Mouse (Mus musculus) hindbrain, embryonic 15.5 days (tissue): ENCODE results near the gene Gpr18. TPM values are rescaled to one million over a fixed set of nuclear protein-coding genes. Genes with fewer than 3 reads are reported as not detected.

Experiments
- ATAC-seq: fragments of 200-750 bp; cut with Nextera tagmentation; 2 replicates; pipeline ENCODE4 v1.8.0; 2017; ENCODE audit warnings: low read depth, moderate number of reproducible peaks, moderate TSS enrichment; ENCODE audit not compliant: low FRiP score
- H3K27ac ChIP-seq: fragments of 300-500 bp; sonication (generic); replicated peaks from 2 replicates; pipeline ENCODE4 v1.5.1; 2015; ENCODE audit warnings: mild to moderate bottlenecking, inconsistent platforms
- H3K27me3 ChIP-seq: fragments of 300-500 bp; sonication (generic); 2 replicates; pipeline ENCODE4 v1.6.1; 2015; ENCODE audit warnings: control low read depth, inconsistent platforms
- H3K36me3 ChIP-seq: fragments of 300-500 bp; sonication (generic); 2 replicates; pipeline ENCODE4 v1.6.1; 2015; ENCODE audit warnings: control low read depth, inconsistent platforms
- H3K4me1 ChIP-seq: fragments of 300-500 bp; sonication (generic); replicated peaks from 2 replicates; pipeline ENCODE4 v1.6.1; 2015; ENCODE audit warnings: control low read depth, inconsistent platforms
- H3K4me2 ChIP-seq: fragments of 300-500 bp; sonication (generic); 2 replicates; pipeline ENCODE4 v1.6.1; 2015; ENCODE audit warnings: moderate library complexity, mild to moderate bottlenecking, inconsistent platforms
- H3K4me3 ChIP-seq: fragments of 300-500 bp; sonication (generic); 2 replicates; pipeline ENCODE4 v1.5.1; 2015; ENCODE audit warnings: mild to moderate bottlenecking, inconsistent platforms
- H3K9ac ChIP-seq: fragments of 300-500 bp; sonication (generic); 2 replicates; pipeline ENCODE4 v1.6.1; 2015; ENCODE audit warnings: inconsistent platforms
- H3K9me3 ChIP-seq: fragments of 300-500 bp; sonication (generic); 2 replicates; pipeline ENCODE4 v1.6.1; 2016; ENCODE audit warnings: control low read depth, inconsistent platforms
- WGBS: fragments of 180-500 bp; shearing (Covaris S2); methylation state at CpG from one replicate; pipeline ENCODE4 v1.1.7; 2015; 5-methylcytosine and 5-hydroxymethylcytosine counted together
- polyA plus RNA-seq: library from polyadenylated mRNA; unstranded; fragments of >200 nt; fragmentation: Nextera tagmentation; extraction: Ambion mirVana; gene quantifications from 2 replicates; pipeline ENCODE4 v1.2.1, GENCODE M21; 2015

Gene Gpr18
- polyA plus RNA-seq, 1 experiment from 2014 or later: 0.19 TPM

GRCm38 (mm10) chr14:121930731-121931383, 15.3 kb upstream of the Gpr18 start:
- 81% methylated on average over 7 of the region's 7 CpGs for WGBS
- Histone ChIP-seq H3K4me2 (no peak overlapping the region), H3K4me1 (no peaks in the 10 kb centered on the region), H3K9me3 (no peaks in the 10 kb centered on the region), H3K27ac (no peak overlapping the region), H3K9ac (no peak overlapping the region), H3K27me3 (no peaks in the 10 kb centered on the region), H3K4me3 (no peak overlapping the region), H3K36me3 (peaks cover 8% of the 10 kb centered on the region; the same call in 1 of the 2 replicates)
- ATAC-seq: no peak

GRCm38 (mm10) chr14:121929243-121929951, 13.8 kb upstream of the Gpr18 start:
- H3K36me3 ChIP-seq: peaks cover 6% of the 10 kb centered on the region; the same call in 1 of the 2 replicates

GRCm38 (mm10) chr14:121928375-121929137, 13.0 kb upstream of the Gpr18 start:
- Histone ChIP-seq H3K4me1 (no peaks in the 10 kb centered on the region), H3K9ac (no peak overlapping the region), H3K27me3 (no peaks in the 10 kb centered on the region), H3K4me3 (no peak overlapping the region), H3K36me3 (no peaks in the 10 kb centered on the region), H3K27ac (no peak overlapping the region), H3K4me2 (no peak overlapping the region), H3K9me3 (no peaks in the 10 kb centered on the region)
- ATAC-seq: no peak
- WGBS: 68% methylated on average over 8 of the region's 8 CpGs

More at GRCm38 (mm10) chr14:121929243-121929951, 13.8 kb upstream of the Gpr18 start:
- no peaks in the 10 kb centered on the region for H3K9me3 ChIP-seq
- H3K27me3 ChIP-seq: no peaks in the 10 kb centered on the region
- 89% methylated on average over 12 of the region's 12 CpGs for WGBS
- H3K9ac ChIP-seq: no peak overlapping the region
- H3K4me1 ChIP-seq: no peaks in the 10 kb centered on the region
- H3K4me3 ChIP-seq: no peak overlapping the region
- no peak for ATAC-seq
- no peak overlapping the region for H3K27ac ChIP-seq
- H3K4me2 ChIP-seq: no peak overlapping the region

GRCm38 (mm10) chr14:121927451-121927850, 11.9 kb upstream of the Gpr18 start:
- WGBS: 96% methylated on average over 8 of the region's 8 CpGs
- Histone ChIP-seq H3K27ac (no peak overlapping the region), H3K9me3 (no peaks in the 10 kb centered on the region), H3K9ac (no peak overlapping the region), H3K36me3 (no peaks in the 10 kb centered on the region), H3K4me1 (no peaks in the 10 kb centered on the region), H3K4me2 (no peak overlapping the region), H3K27me3 (no peaks in the 10 kb centered on the region), H3K4me3 (no peak overlapping the region)
- no peak for ATAC-seq

GRCm38 (mm10) chr14:121926901-121927300, 11.3 kb upstream of the Gpr18 start:
- Histone ChIP-seq H3K4me2 (no peak overlapping the region), H3K9me3 (no peaks in the 10 kb centered on the region), H3K4me1 (no peaks in the 10 kb centered on the region), H3K9ac (no peak overlapping the region), H3K27ac (no peak overlapping the region), H3K36me3 (no peaks in the 10 kb centered on the region), H3K27me3 (no peaks in the 10 kb centered on the region), H3K4me3 (no peak overlapping the region)
- 85% methylated on average over 6 of the region's 6 CpGs for WGBS
- no peak for ATAC-seq

GRCm38 (mm10) chr14:121924876-121925275, 9.3 kb upstream of the Gpr18 start:
- Histone ChIP-seq H3K4me3 (no peak overlapping the region), H3K4me1 (no peaks in the 10 kb centered on the region), H3K4me2 (no peak overlapping the region), H3K36me3 (no peaks in the 10 kb centered on the region), H3K9me3 (no peaks in the 10 kb centered on the region), H3K9ac (no peak overlapping the region), H3K27me3 (no peaks in the 10 kb centered on the region), H3K27ac (no peak overlapping the region)
- ATAC-seq: no peak
- 85% methylated on average over 6 of the region's 6 CpGs for WGBS

GRCm38 (mm10) chr14:121922731-121923130, 7.2 kb upstream of the Gpr18 start:
- no peak overlapping the region for H3K4me2 ChIP-seq
- H3K9me3 ChIP-seq: no peaks in the 10 kb centered on the region
- H3K36me3 ChIP-seq: no peaks in the 10 kb centered on the region
- H3K4me3 ChIP-seq: no peak overlapping the region
- H3K27me3 ChIP-seq: no peaks in the 10 kb centered on the region
- H3K27ac ChIP-seq: no peak overlapping the region
- 80% methylated on average over 4 of the region's 4 CpGs for WGBS
- no peak for ATAC-seq
- no peak overlapping the region for H3K9ac ChIP-seq
- H3K4me1 ChIP-seq: no peaks in the 10 kb centered on the region

GRCm38 (mm10) chr14:121922016-121922415, 6.4 kb upstream of the Gpr18 start:
- H3K27ac ChIP-seq: no peak overlapping the region
- H3K4me2 ChIP-seq: no peak overlapping the region
- H3K36me3 ChIP-seq: peaks cover under 1% of the 10 kb centered on the region; the same call in 1 of the 2 replicates
- 95% methylated on average over 4 of the region's 4 CpGs for WGBS
- no peaks in the 10 kb centered on the region for H3K4me1 ChIP-seq
- no peak for ATAC-seq
- no peaks in the 10 kb centered on the region for H3K27me3 ChIP-seq
- H3K4me3 ChIP-seq: no peak overlapping the region
- H3K9ac ChIP-seq: no peak overlapping the region
- H3K9me3 ChIP-seq: no peaks in the 10 kb centered on the region

- peak; percentile 43; the same call in 1 of the 2 replicates for ATAC-seq
- Histone ChIP-seq H3K27ac (no peak overlapping the region), H3K9me3 (no peaks in the 10 kb centered on the region), H3K27me3 (no peaks in the 10 kb centered on the region), H3K4me3 (no peak overlapping the region), H3K4me1 (no peaks in the 10 kb centered on the region), H3K4me2 (no peak overlapping the region), H3K9ac (no peak overlapping the region), H3K36me3 (peaks cover 5% of the 10 kb centered on the region; the same call in 1 of the 2 replicates)
- 82% methylated on average over 12 of the region's 12 CpGs for WGBS
These were observed 5.0 kb upstream of the Gpr18 start for GRCm38 (mm10) chr14:121920511-121921124.

- H3K27me3 ChIP-seq: no peaks in the 10 kb centered on the region
- no peak for ATAC-seq
- no peak overlapping the region for H3K27ac ChIP-seq
- 40% methylated on average over 3 of the region's 3 CpGs for WGBS
- H3K4me1 ChIP-seq: no peaks in the 10 kb centered on the region
- H3K36me3 ChIP-seq: peaks cover 5% of the 10 kb centered on the region; the same call in 1 of the 2 replicates
- H3K9ac ChIP-seq: no peak overlapping the region
- no peaks in the 10 kb centered on the region for H3K9me3 ChIP-seq
- no peak overlapping the region for H3K4me2 ChIP-seq
- H3K4me3 ChIP-seq: no peak overlapping the region
These were observed 4.2 kb upstream of the Gpr18 start for GRCm38 (mm10) chr14:121919752-121920151.

- no peaks in the 10 kb centered on the region for H3K27me3 ChIP-seq
- no peaks in the 10 kb centered on the region for H3K4me1 ChIP-seq
- H3K9ac ChIP-seq: no peak overlapping the region
- no peak overlapping the region for H3K27ac ChIP-seq
- no peaks in the 10 kb centered on the region for H3K9me3 ChIP-seq
- WGBS: 60% methylated on average over 3 of the region's 3 CpGs
- no peak for ATAC-seq
- no peak overlapping the region for H3K4me2 ChIP-seq
- H3K36me3 ChIP-seq: peaks cover 7% of the 10 kb centered on the region
- no peak overlapping the region for H3K4me3 ChIP-seq
These were observed 2.7 kb upstream of the Gpr18 start for GRCm38 (mm10) chr14:121918266-121918665.
